Mouse (Mus musculus): ENCODE measurements at regions not wholly inside any gene's neighbourhood (a gene's known extent, or its start where the extent isn't known, plus 50 kb on each side); places are given as distances from the start of the nearest gene placed in this dataset.

- H3K36me3 ChIP-seq (ENCODE audit: control insufficient read depth, insufficient read depth, low read length) = no peaks in the 10 kb centered on the region
- H3K27me3 ChIP-seq (ENCODE audit: control insufficient read depth, insufficient read depth, low read length) = no peaks in the 10 kb centered on the region
- H3K4me1 ChIP-seq (replicated peaks; ENCODE audit: control insufficient read depth, insufficient read depth) = no peaks in the 10 kb centered on the region
- H3K4me3 ChIP-seq (ENCODE audit: low read depth, low read length) = no peak overlapping the region
- 58% methylated on average over 9 of the region's 9 CpGs for WGBS
- H3K9me3 ChIP-seq (ENCODE audit: control insufficient read depth, low read length) = no peaks in the 10 kb centered on the region
- H3K9ac ChIP-seq (ENCODE audit: low read length) = no peak overlapping the region
- TF ChIP-seq EP300 (optimal IDR thresholded peaks at IDR 0.05) (no peak), CTCF (IDR thresholded peaks at IDR 0.05; ENCODE audit: low read depth) (no peak)
- ATAC-seq (ENCODE audit: low FRiP score, low TSS enrichment) (no peak), DNase-seq (ENCODE audit: low spot score) (no peak)
- H3K4me2 ChIP-seq (replicated peaks; ENCODE audit: low read depth) = no peak overlapping the region
- H3K27ac ChIP-seq (replicated peaks) = no peak overlapping the region
These were observed 92.8 kb downstream of the Aipl1 start for GRCm38 (mm10) chr11:71944398-71945097.

GRCm38 (mm10) chr11:71943512-71943911 is 93.8 kb downstream of the Aipl1 start:
- ATAC-seq (ENCODE audit: low FRiP score, low TSS enrichment) (no peak), DNase-seq (ENCODE audit: low spot score) (no peak)
- no peaks in the 10 kb centered on the region for H3K27me3 ChIP-seq (ENCODE audit: control insufficient read depth, insufficient read depth, low read length)
- no peak for TF ChIP-seq CTCF (IDR thresholded peaks at IDR 0.05; ENCODE audit: low read depth)
- TF ChIP-seq EP300 (optimal IDR thresholded peaks at IDR 0.05) = no peak
- H3K36me3 ChIP-seq (ENCODE audit: control insufficient read depth, insufficient read depth, low read length) = no peaks in the 10 kb centered on the region
- H3K9ac ChIP-seq (ENCODE audit: low read length) = no peak overlapping the region
- 28% methylated on average over 3 of the region's 3 CpGs for WGBS
- H3K9me3 ChIP-seq (ENCODE audit: control insufficient read depth, low read length) = no peaks in the 10 kb centered on the region
- no peak overlapping the region for H3K27ac ChIP-seq (replicated peaks)
- no peak overlapping the region for H3K4me3 ChIP-seq (ENCODE audit: low read depth, low read length)
- H3K4me2 ChIP-seq (replicated peaks; ENCODE audit: low read depth) = no peak overlapping the region
- H3K4me1 ChIP-seq (replicated peaks; ENCODE audit: control insufficient read depth, insufficient read depth) = no peaks in the 10 kb centered on the region

- no peaks in the 10 kb centered on the region for H3K36me3 ChIP-seq (ENCODE audit: control insufficient read depth, insufficient read depth, low read length)
- no peaks in the 10 kb centered on the region for H3K4me1 ChIP-seq (replicated peaks; ENCODE audit: control insufficient read depth, insufficient read depth)
- H3K9me3 ChIP-seq (ENCODE audit: control insufficient read depth, low read length) = no peaks in the 10 kb centered on the region
- no peak overlapping the region for H3K4me2 ChIP-seq (replicated peaks; ENCODE audit: low read depth)
- WGBS = 72% methylated on average over 6 of the region's 6 CpGs
- no peak overlapping the region for H3K9ac ChIP-seq (ENCODE audit: low read length)
- ATAC-seq (ENCODE audit: low FRiP score, low TSS enrichment) (no peak), DNase-seq (ENCODE audit: low spot score) (no peak)
- TF ChIP-seq EP300 (optimal IDR thresholded peaks at IDR 0.05) (no peak), CTCF (IDR thresholded peaks at IDR 0.05; ENCODE audit: low read depth) (no peak)
- no peaks in the 10 kb centered on the region for H3K27me3 ChIP-seq (ENCODE audit: control insufficient read depth, insufficient read depth, low read length)
- no peak overlapping the region for H3K4me3 ChIP-seq (ENCODE audit: low read depth, low read length)
- H3K27ac ChIP-seq (replicated peaks) = no peak overlapping the region
These were observed 98.2 kb downstream of the Aipl1 start for GRCm38 (mm10) chr11:71939066-71939465.

- Histone ChIP-seq H3K4me2 (replicated peaks; ENCODE audit: low read depth) (no peak overlapping the region), H3K9me3 (ENCODE audit: control insufficient read depth, low read length) (no peaks in the 10 kb centered on the region), H3K4me1 (replicated peaks; ENCODE audit: control insufficient read depth, insufficient read depth) (no peaks in the 10 kb centered on the region), H3K4me3 (ENCODE audit: low read depth, low read length) (no peak overlapping the region), H3K9ac (ENCODE audit: low read length) (no peak overlapping the region), H3K27ac (replicated peaks) (no peak overlapping the region), H3K36me3 (ENCODE audit: control insufficient read depth, insufficient read depth, low read length) (no peaks in the 10 kb centered on the region), H3K27me3 (ENCODE audit: control insufficient read depth, insufficient read depth, low read length) (no peaks in the 10 kb centered on the region)
- TF ChIP-seq EP300 (optimal IDR thresholded peaks at IDR 0.05) (no peak), CTCF (IDR thresholded peaks at IDR 0.05; ENCODE audit: low read depth) (no peak)
- ATAC-seq (ENCODE audit: low FRiP score, low TSS enrichment) (no peak), DNase-seq (ENCODE audit: low spot score) (peak; percentile 18)
- WGBS = 34% methylated on average over 6 of the region's 6 CpGs
These were observed 100.2 kb downstream of the Aipl1 start for GRCm38 (mm10) chr11:71937108-71937507.

DNA sequence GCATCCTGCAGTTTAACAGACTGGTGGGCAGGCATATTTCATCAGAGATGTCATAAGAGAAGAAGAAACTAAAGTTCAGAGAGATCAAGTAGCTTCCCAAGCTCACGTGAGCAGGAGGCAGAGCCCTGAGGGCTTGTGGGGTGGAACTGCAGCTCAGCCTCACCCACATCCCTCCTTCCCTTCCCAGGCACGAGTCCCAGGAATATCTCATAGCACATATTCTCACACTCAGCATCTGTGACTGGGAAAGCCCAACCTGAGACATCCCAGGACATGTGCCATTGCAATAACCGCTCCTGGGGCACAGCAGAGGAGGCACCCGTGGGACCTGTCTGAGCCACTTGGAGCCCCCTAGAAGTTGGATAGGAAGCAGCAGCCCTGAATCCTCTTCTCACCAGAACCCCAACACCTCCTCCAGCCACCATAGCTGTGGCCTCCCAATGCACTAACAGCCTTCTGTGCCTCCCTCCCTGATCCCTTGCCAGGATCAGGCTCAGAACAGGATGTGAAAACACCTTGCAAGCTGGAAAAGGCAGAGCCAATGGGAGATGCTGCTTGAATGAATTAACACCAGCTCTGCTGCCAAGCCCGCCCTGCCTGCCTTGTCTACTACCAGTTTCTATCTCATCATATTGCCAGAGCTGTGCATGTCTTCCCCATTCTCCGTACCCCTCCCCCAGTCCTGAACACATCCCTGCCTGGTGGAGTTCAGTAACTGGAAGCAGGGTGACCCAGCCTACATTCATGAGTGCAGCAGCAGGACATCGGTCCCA is 107.4 kb downstream of the Aipl1 start:
- Histone ChIP-seq H3K36me3 (ENCODE audit: control insufficient read depth, insufficient read depth, low read length) (no peaks in the 10 kb centered on the region), H3K4me3 (ENCODE audit: low read depth, low read length) (no peak overlapping the region), H3K9ac (ENCODE audit: low read length) (no peak overlapping the region), H3K4me1 (replicated peaks; ENCODE audit: control insufficient read depth, insufficient read depth) (no peaks in the 10 kb centered on the region), H3K4me2 (replicated peaks; ENCODE audit: low read depth) (no peak overlapping the region), H3K9me3 (ENCODE audit: control insufficient read depth, low read length) (no peaks in the 10 kb centered on the region), H3K27me3 (ENCODE audit: control insufficient read depth, insufficient read depth, low read length) (no peaks in the 10 kb centered on the region), H3K27ac (replicated peaks) (no peak overlapping the region)
- no peak for TF ChIP-seq CTCF (IDR thresholded peaks at IDR 0.05; ENCODE audit: low read depth)
- no peak for TF ChIP-seq EP300 (optimal IDR thresholded peaks at IDR 0.05)
- WGBS = 70% methylated on average over 7 of the region's 7 CpGs
- ATAC-seq (ENCODE audit: low FRiP score, low TSS enrichment) = no peak
- DNase-seq (ENCODE audit: low spot score) = no peak

DNA sequence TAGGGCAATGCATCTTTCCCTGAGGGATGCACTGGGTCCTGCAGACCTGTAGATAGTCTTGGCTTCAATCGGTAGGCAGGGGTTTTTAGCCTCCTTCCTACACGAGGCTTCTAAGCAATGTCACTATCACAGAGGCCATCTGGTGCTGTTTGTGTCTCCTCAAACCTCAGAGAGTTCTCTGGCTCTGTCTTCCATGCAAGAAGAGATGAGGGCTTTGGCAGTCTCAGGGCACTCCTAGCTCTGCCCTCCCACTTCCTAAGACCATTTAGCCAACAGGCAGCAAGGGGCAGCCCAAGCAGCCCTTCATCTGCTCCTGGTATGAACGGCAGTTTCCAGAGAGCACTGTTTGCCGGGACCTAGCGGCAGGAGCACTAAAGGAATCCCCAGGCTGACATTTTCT is 122.6 kb downstream of the Aipl1 start:
- ATAC-seq (ENCODE audit: low FRiP score, low TSS enrichment) = no peak

More for the DNA sequence above, 122.6 kb downstream of the Aipl1 start:
- H3K36me3 ChIP-seq (ENCODE audit: control insufficient read depth, insufficient read depth, low read length) = no peaks in the 10 kb centered on the region
- H3K27me3 ChIP-seq (ENCODE audit: control insufficient read depth, insufficient read depth, low read length) = no peaks in the 10 kb centered on the region
- WGBS = 54% methylated on average over 5 of the region's 5 CpGs
- no peaks in the 10 kb centered on the region for H3K9me3 ChIP-seq (ENCODE audit: control insufficient read depth, low read length)
- H3K4me1 ChIP-seq (replicated peaks; ENCODE audit: control insufficient read depth, insufficient read depth) = no peaks in the 10 kb centered on the region
- DNase-seq (ENCODE audit: low spot score) = no peak
- H3K9ac ChIP-seq (ENCODE audit: low read length) = no peak overlapping the region
- H3K4me3 ChIP-seq (ENCODE audit: low read depth, low read length) = no peak overlapping the region
- H3K27ac ChIP-seq (replicated peaks) = no peak overlapping the region
- no peak for TF ChIP-seq EP300 (optimal IDR thresholded peaks at IDR 0.05)
- TF ChIP-seq CTCF (IDR thresholded peaks at IDR 0.05; ENCODE audit: low read depth) = no peak
- no peak overlapping the region for H3K4me2 ChIP-seq (replicated peaks; ENCODE audit: low read depth)

Measured in stomach, postnatal 0 days (tissue).